Mouse (Mus musculus): ENCODE data around the gene Prr14l. TPM values are rescaled to one million over a fixed set of nuclear protein-coding genes. Genes with fewer than 3 reads are reported as not detected.

Gene Prr14l
- polyA plus RNA-seq, 1 experiment from 2014 or later = 8.7 TPM

Other genes starting within 250 kb of the Prr14l start
- 18.6 and 20.0 TPM in 2 replicates for gene Yes1, start 243.1 kb downstream of the Prr14l start, polyA plus RNA-seq (2015; fragmentation: Nextera tagmentation; extraction: Ambion mirVana)
- 107 and 109 TPM in 2 replicates for gene Pisd, start 68.6 kb downstream of the Prr14l start, polyA plus RNA-seq (2015; fragmentation: Nextera tagmentation; extraction: Ambion mirVana)
- not detected in 2 replicates for gene Gm20671, start 27.1 kb downstream of the Prr14l start, polyA plus RNA-seq (2015; fragmentation: Nextera tagmentation; extraction: Ambion mirVana)
- 27.4 and 31.6 TPM in 2 replicates for gene Depdc5, start 9.4 kb upstream of the Prr14l start, polyA plus RNA-seq (2015; fragmentation: Nextera tagmentation; extraction: Ambion mirVana)
- 878 and 976 TPM in 2 replicates for gene Ywhah, start 164.6 kb upstream of the Prr14l start, polyA plus RNA-seq (2015; fragmentation: Nextera tagmentation; extraction: Ambion mirVana)
- 0.07 and 0.10 TPM in 2 replicates for gene Slc5a1, start 250.0 kb upstream of the Prr14l start, polyA plus RNA-seq (2015; fragmentation: Nextera tagmentation; extraction: Ambion mirVana)